Mouse (Mus musculus) limb, embryonic 10.5 days (tissue): Measurements from ENCODE around the gene Snrpg. TPM values are rescaled to one million over a fixed set of nuclear protein-coding genes. Genes with fewer than 3 reads are reported as not detected.
A peak's percentile ranks its signal among the peaks of the same experiment; 100 is the strongest.

Experiments
- DNase-seq: peaks from one replicate; pipeline ENCODE4 v3.0.0-alpha.2; 2017; ENCODE audit warnings: low spot score
- H3K27ac ChIP-seq: fragments of 300-500 bp; sonication (generic); 2 replicates; pipeline ENCODE4 v1.5.1; 2016; ENCODE audit warnings: mild to moderate bottlenecking
- H3K27me3 ChIP-seq: fragments of 300-500 bp; sonication (generic); 2 replicates; pipeline ENCODE4 v1.6.1; 2016; ENCODE audit warnings: low read depth, mild to moderate bottlenecking; ENCODE audit not compliant: poor library complexity, severe bottlenecking
- H3K36me3 ChIP-seq: fragments of 300-500 bp; sonication (generic); 2 replicates; pipeline ENCODE4 v1.6.1; 2016; ENCODE audit warnings: mild to moderate bottlenecking, moderate library complexity
- H3K4me1 ChIP-seq: fragments of 300-500 bp; sonication (generic); 2 replicates; pipeline ENCODE4 v1.6.1; 2016
- H3K4me3 ChIP-seq: fragments of 300-500 bp; sonication (generic); 2 replicates; pipeline ENCODE4 v1.5.1; 2016; ENCODE audit warnings: mild to moderate bottlenecking, moderate library complexity
- H3K9me3 ChIP-seq: fragments of 300-500 bp; sonication (generic); replicated peaks from 2 replicates; pipeline ENCODE4 v1.6.1; 2016; ENCODE audit warnings: mild to moderate bottlenecking
- WGBS: fragments of 180-500 bp; shearing (Covaris S2); methylation state at CpG from one replicate; pipeline ENCODE4 v1.1.7; 2016; 5-methylcytosine and 5-hydroxymethylcytosine counted together
- polyA plus RNA-seq: library from polyadenylated mRNA; unstranded; fragments of >200 nt; fragmentation: Nextera tagmentation; extraction: Ambion mirVana; gene quantifications from 2 replicates; pipeline ENCODE4 v1.2.1, GENCODE M21; 2016

Gene Snrpg
- polyA plus RNA-seq, 1 experiment from 2014 or later, result 932 TPM

DNA sequence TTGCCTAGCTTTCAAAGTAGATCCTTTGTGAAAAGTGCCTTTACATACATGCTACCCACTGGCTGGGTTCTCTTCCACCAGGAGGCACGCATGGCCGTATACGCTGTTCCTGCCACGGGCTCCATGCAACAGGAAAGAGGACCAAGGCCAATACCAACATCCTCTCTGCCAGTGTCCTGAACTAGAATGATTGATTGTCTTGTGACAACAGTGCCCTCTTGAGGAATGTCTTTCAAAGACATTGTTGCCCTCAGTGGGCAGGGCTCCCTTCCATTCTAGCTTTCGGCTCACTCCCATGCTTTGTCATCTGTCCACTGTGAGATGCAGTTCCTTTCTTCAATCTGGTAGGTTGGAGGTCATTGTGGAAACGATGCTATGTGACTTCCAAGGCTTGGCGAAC is 21.8 kb upstream of the Snrpg start:
- Histone ChIP-seq H3K4me1 (peaks cover 8% of the 10 kb centered on the region), H3K36me3 (no peaks in the 10 kb centered on the region), H3K27me3 (no peaks in the 10 kb centered on the region), H3K27ac (no peak overlapping the region), H3K4me3 (no peak overlapping the region), H3K9me3 (no peaks in the 10 kb centered on the region)
- WGBS, result 66% methylated on average over 7 of the region's 7 CpGs
- DNase-seq, result no peak

DNA sequence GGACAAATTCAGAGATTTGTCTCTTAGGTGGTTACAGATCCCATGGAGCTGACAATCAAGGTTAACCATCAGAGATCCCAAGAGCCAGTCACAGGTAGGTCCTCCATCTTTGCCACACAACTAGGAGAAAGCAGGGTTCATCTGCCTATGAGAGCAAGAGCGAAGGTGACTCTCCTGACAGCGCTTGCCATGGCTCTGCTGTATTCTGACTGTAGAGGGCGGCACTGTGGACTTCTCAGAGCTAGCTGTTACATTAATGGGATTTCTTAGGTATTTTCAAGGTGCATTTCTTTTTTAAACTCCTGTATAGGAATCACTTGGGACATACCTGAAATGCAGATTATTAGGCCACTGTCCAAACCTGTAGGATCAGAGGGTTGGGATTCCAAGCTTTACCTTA is 16.2 kb upstream of the Snrpg start:
- H3K27ac ChIP-seq, result no peak overlapping the region
- no peaks in the 10 kb centered on the region for H3K4me1 ChIP-seq
- no peaks in the 10 kb centered on the region for H3K9me3 ChIP-seq
- WGBS, result 56% methylated on average over 3 of the region's 3 CpGs
- DNase-seq, result no peak
- no peaks in the 10 kb centered on the region for H3K36me3 ChIP-seq
- no peak overlapping the region for H3K4me3 ChIP-seq
- no peaks in the 10 kb centered on the region for H3K27me3 ChIP-seq

- H3K9me3 ChIP-seq, result no peaks in the 10 kb centered on the region
- no peaks in the 10 kb centered on the region for H3K36me3 ChIP-seq
- 92% methylated on average over 9 of the region's 9 CpGs for WGBS
- DNase-seq, result no peak
- H3K4me1 ChIP-seq, result no peaks in the 10 kb centered on the region
- H3K27ac ChIP-seq, result no peak overlapping the region
- no peak overlapping the region for H3K4me3 ChIP-seq
- H3K27me3 ChIP-seq, result no peaks in the 10 kb centered on the region
Measured at GRCm38 (mm10) chr6:86356956-86357355, 14.1 kb upstream of the Snrpg start.

GRCm38 (mm10) chr6:86360691-86361090 is 10.4 kb upstream of the Snrpg start:
- Histone ChIP-seq H3K27me3 (no peaks in the 10 kb centered on the region), H3K4me1 (no peaks in the 10 kb centered on the region), H3K36me3 (no peaks in the 10 kb centered on the region), H3K9me3 (no peaks in the 10 kb centered on the region), H3K27ac (no peak overlapping the region), H3K4me3 (no peak overlapping the region)
- DNase-seq, result no peak
- WGBS, result 72% methylated on average over 7 of the region's 7 CpGs

GRCm38 (mm10) chr6:86361373-86361772 is 9.7 kb upstream of the Snrpg start:
- no peak overlapping the region for H3K27ac ChIP-seq
- H3K4me1 ChIP-seq, result peaks cover 5% of the 10 kb centered on the region
- no peaks in the 10 kb centered on the region for H3K36me3 ChIP-seq
- DNase-seq, result no peak
- H3K9me3 ChIP-seq, result no peaks in the 10 kb centered on the region
- H3K4me3 ChIP-seq, result no peak overlapping the region
- H3K27me3 ChIP-seq, result no peaks in the 10 kb centered on the region
- 91% methylated on average over 7 of the region's 7 CpGs for WGBS

GRCm38 (mm10) chr6:86364442-86365141 is 6.5 kb upstream of the Snrpg start:
- Histone ChIP-seq H3K4me3 (peak overlapping the region; percentile 75), H3K9me3 (no peaks in the 10 kb centered on the region), H3K27ac (peak overlapping the region; percentile 93), H3K36me3 (peaks cover 24% of the 10 kb centered on the region), H3K4me1 (peaks cover 10% of the 10 kb centered on the region), H3K27me3 (no peaks in the 10 kb centered on the region)
- 6% methylated on average over 17 of the region's 17 CpGs for WGBS
- peak; percentile 81 for DNase-seq

GRCm38 (mm10) chr6:86365371-86366124 is 5.6 kb upstream of the Snrpg start, which contains the start of gene Fam136a:
Fam136a (plus strand) TSS chr6:86365646.
- Histone ChIP-seq H3K4me3 (peak within 1 kb of the TSS; percentile 75), H3K36me3 (peaks cover 25% of the 10 kb centered on the region), H3K9me3 (no peaks in the 10 kb centered on the region), H3K27ac (peak within 1 kb of the TSS; percentile 93), H3K4me1 (peaks cover 12% of the 10 kb centered on the region), H3K27me3 (no peaks in the 10 kb centered on the region)
- DNase-seq, result peak; percentile 99
- under 1% methylated on average over 75 of the region's 76 CpGs for WGBS

DNA sequence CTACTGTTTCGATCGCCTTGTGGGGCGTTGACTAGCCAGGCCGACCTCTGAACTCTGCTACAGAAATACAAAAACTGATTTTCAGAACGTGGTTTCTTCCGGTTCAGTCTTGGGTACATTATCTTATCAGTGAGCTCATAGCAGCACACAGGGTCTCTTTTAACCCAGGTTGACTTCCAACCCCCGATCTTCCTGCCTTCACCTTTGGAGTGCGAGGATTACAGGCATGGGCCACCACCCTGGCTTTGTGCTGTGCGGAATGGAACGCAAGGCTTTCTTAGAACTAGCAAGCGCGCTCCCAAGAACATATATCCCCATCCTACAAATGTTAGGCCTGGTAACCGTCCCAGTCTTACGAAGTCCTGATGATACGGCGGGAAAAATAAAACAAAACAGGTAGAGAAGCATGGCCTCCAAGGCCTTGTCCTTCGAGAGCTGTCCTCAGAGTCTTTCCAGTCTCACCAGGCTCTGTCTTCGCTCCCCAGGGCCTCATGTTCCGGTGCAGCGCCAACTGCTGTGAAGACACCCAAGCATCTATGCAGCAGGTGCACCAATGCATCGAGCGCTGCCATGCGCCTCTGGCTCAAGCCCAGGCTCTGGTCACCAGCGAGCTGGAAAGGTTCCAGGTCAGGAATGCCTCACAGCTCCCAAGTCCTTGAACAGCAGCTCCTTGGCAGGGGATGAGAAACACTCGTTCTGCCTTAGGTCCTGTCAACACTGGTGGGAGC is 4.8 kb upstream of the Snrpg start:
- peak overlapping the region; percentile 93 for H3K27ac ChIP-seq
- H3K36me3 ChIP-seq, result peaks cover 25% of the 10 kb centered on the region
- WGBS, result 55% methylated on average over 25 of the region's 25 CpGs
- H3K27me3 ChIP-seq, result no peaks in the 10 kb centered on the region
- H3K9me3 ChIP-seq, result no peaks in the 10 kb centered on the region
- H3K4me1 ChIP-seq, result peaks cover 16% of the 10 kb centered on the region
- H3K4me3 ChIP-seq, result peak overlapping the region; percentile 75
- DNase-seq, result no peak

- Histone ChIP-seq H3K4me3 (peak overlapping the region; percentile 75), H3K4me1 (peaks cover 16% of the 10 kb centered on the region), H3K36me3 (peaks cover 25% of the 10 kb centered on the region), H3K9me3 (no peaks in the 10 kb centered on the region), H3K27ac (no peak overlapping the region), H3K27me3 (no peaks in the 10 kb centered on the region)
- no peak for DNase-seq
- WGBS, result 93% methylated on average over 2 of the region's 2 CpGs
Measured at GRCm38 (mm10) chr6:86366853-86367249, 4.3 kb upstream of the Snrpg start.

- WGBS, result 92% methylated on average over 5 of the region's 5 CpGs
- no peaks in the 10 kb centered on the region for H3K27me3 ChIP-seq
- H3K36me3 ChIP-seq, result peaks cover 32% of the 10 kb centered on the region
- DNase-seq, result no peak
- no peaks in the 10 kb centered on the region for H3K9me3 ChIP-seq
- no peak overlapping the region for H3K27ac ChIP-seq
- no peak overlapping the region for H3K4me3 ChIP-seq
- peaks cover 28% of the 10 kb centered on the region for H3K4me1 ChIP-seq
Measured at GRCm38 (mm10) chr6:86368479-86368878, 2.6 kb upstream of the Snrpg start.

- DNase-seq, result no peak
- H3K4me3 ChIP-seq, result peak overlapping the region; percentile 92
- H3K4me1 ChIP-seq, result peaks cover 28% of the 10 kb centered on the region
- peak overlapping the region; percentile 92 for H3K27ac ChIP-seq
- WGBS, result 68% methylated on average over 3 of the region's 3 CpGs
- H3K36me3 ChIP-seq, result peaks cover 47% of the 10 kb centered on the region
- H3K9me3 ChIP-seq, result no peaks in the 10 kb centered on the region
- H3K27me3 ChIP-seq, result no peaks in the 10 kb centered on the region
Measured at GRCm38 (mm10) chr6:86370093-86370713, 901 bp upstream of the Snrpg start.

DNA sequence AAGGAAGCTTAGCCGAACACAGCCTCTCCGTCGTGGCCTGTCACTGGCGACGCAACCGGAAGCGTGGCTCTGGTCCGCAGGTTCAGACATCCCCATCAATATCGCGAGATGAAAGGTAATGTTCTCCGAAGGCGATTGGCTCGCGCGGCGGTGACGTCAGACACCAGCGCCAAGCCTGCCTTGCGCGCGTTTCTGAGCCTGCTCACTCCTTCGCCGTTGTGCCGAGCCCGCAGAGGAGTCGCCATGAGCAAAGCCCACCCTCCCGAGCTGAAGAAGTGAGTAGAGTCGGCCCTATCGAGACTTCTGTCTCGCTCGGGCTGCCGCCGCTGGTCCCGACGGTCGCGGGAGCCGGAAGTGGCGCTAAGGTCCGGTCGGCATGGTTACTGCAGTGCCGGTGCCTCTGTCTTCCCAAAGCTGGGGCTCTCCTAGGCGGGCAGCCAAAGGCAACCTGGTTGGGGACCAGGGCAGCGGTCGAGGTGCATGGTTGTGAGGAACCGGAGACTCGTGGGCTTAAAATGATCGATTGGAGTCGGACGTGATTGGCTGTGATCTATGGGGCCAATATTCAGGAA is 322 bp downstream of the Snrpg start:
- no peaks in the 10 kb centered on the region for H3K27me3 ChIP-seq
- peaks cover 59% of the 10 kb centered on the region for H3K36me3 ChIP-seq
- peaks cover 23% of the 10 kb centered on the region for H3K4me1 ChIP-seq
- no peaks in the 10 kb centered on the region for H3K9me3 ChIP-seq
- under 1% methylated on average over 50 of the region's 50 CpGs for WGBS
- H3K4me3 ChIP-seq, result peak overlapping the region; percentile 92
- H3K27ac ChIP-seq, result peak overlapping the region; percentile 92
- DNase-seq, result peak; percentile 98
